Mouse (Mus musculus): ENCODE results near the gene Snx18.

- TF ChIP-seq CTCF (IDR thresholded peaks at IDR 0.05) (no peak), EP300 (IDR thresholded peaks at IDR 0.05) (no peak)
These were observed 17.4 kb upstream of the Snx18 start for GRCm38 (mm10) chr13:113635799-113636222.
